Mouse (Mus musculus) kidney, adult 2 months (tissue): ENCODE measurements around the gene 1110032A03Rik. TPM values are rescaled to one million over a fixed set of nuclear protein-coding genes. Genes with fewer than 3 reads are reported as not detected.

ENCODE experiments used
- DNase-seq: peaks from one replicate; pipeline ENCODE4 v3.0.0; 2021
- H3K27ac ChIP-seq: fragments of 200-500 bp; 2 replicates; pipeline ENCODE4 v1.5.1; 2012; ENCODE audit warnings: low read depth, low read length, control low read depth, inconsistent platforms; ENCODE audit not compliant: insufficient read depth
- H3K27me3 ChIP-seq: fragments of 200-500 bp; replicated peaks from 2 replicates; pipeline ENCODE4 v1.6.1; 2012; ENCODE audit warnings: mild to moderate bottlenecking, moderate library complexity, low read length, inconsistent platforms; ENCODE audit not compliant: control insufficient read depth, insufficient read depth
- H3K36me3 ChIP-seq: fragments of 200-500 bp; 2 replicates; pipeline ENCODE4 v1.6.1; 2012; ENCODE audit warnings: mild to moderate bottlenecking, moderate library complexity, low read length, inconsistent platforms; ENCODE audit not compliant: control insufficient read depth, insufficient read depth
- H3K4me1 ChIP-seq: fragments of 200-500 bp; 2 replicates; pipeline ENCODE4 v1.6.1; 2011; ENCODE audit warnings: low read length; ENCODE audit not compliant: control insufficient read depth, insufficient read depth
- H3K4me3 ChIP-seq: fragments of 200-500 bp; 2 replicates; pipeline ENCODE4 v1.5.1; 2011; ENCODE audit warnings: mild to moderate bottlenecking, low read depth, low read length, control low read depth; ENCODE audit not compliant: insufficient read depth
- CTCF ChIP-seq: fragments of 200-500 bp; conservative IDR thresholded peaks from 2 replicates; pipeline ENCODE4 v1.5.1; 2011; ENCODE audit warnings: low read depth, mild to moderate bottlenecking, control low read depth, low read length, moderate library complexity, mixed read lengths; ENCODE audit not compliant: insufficient read depth, insufficient read length
- POLR2A ChIP-seq: fragments of 200-500 bp; IDR thresholded peaks from one replicate; pipeline ENCODE4 v1.6.1; 2011; ENCODE audit warnings: low read depth, low read length, control low read depth
- WGBS: fragments of 180-500 bp; shearing (Covaris S2); methylation state at CpG from one replicate; pipeline ENCODE4 v1.1.7; 2018; 5-methylcytosine and 5-hydroxymethylcytosine counted together
- polyA plus RNA-seq: library from polyadenylated mRNA; depleted of rRNA; stranded (reverse); fragments of >200 nt; gene quantifications from 2 replicates; pipeline ENCODE4 v1.2.3, GENCODE M21; 2012

1110032A03Rik gene
- polyA plus RNA-seq, 1 experiment, result 97.4 TPM

DNA sequence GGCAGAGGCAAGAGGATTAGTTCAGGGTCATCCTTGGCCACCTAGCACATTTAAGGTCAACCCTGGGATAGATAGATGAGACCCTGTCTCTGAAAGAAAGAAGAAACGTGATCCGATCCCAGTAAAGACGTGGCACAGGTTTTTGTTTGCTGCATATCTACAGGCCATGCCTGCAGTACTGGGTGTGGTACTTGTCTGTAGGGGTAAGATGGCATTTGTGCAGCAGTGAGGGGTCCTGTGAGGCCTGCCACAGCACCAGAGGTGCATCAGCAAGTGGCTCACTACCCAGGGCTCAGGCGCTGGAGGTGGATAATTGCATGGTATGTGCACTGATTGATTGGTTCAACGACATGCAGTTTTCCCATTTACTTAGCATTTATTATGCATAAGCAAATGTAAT lies 38.5 kb upstream of the 1110032A03Rik start:
- H3K36me3 ChIP-seq, result no peaks in the 10 kb centered on the region; the same call in 1 of the 2 replicates
- TF ChIP-seq POLR2A, result no peak
- no peak for TF ChIP-seq CTCF
- DNase-seq, result no peak
- 95% methylated on average over 5 of the region's 5 CpGs for WGBS
- no peak overlapping the region for H3K4me3 ChIP-seq
- H3K4me1 ChIP-seq, result no peaks in the 10 kb centered on the region
- H3K27ac ChIP-seq, result no peak overlapping the region
- H3K27me3 ChIP-seq, result no peaks in the 10 kb centered on the region

GRCm38 (mm10) chr9:50811746-50812145 lies 36.4 kb upstream of the 1110032A03Rik start:
- H3K27me3 ChIP-seq, result no peaks in the 10 kb centered on the region
- 90% methylated on average over 2 of the region's 2 CpGs for WGBS

GRCm38 (mm10) chr9:50811187-50811586 lies 35.9 kb upstream of the 1110032A03Rik start:
- no peak for DNase-seq
- TF ChIP-seq POLR2A (no peak), CTCF (no peak)
- Histone ChIP-seq H3K27ac (no peak overlapping the region), H3K4me1 (no peaks in the 10 kb centered on the region), H3K4me3 (no peak overlapping the region), H3K36me3 (no peaks in the 10 kb centered on the region; the same call in 1 of the 2 replicates), H3K27me3 (no peaks in the 10 kb centered on the region)
- WGBS, result 92% methylated on average over 7 of the region's 7 CpGs

More at GRCm38 (mm10) chr9:50811746-50812145, 36.4 kb upstream of the 1110032A03Rik start:
- TF ChIP-seq CTCF (no peak), POLR2A (no peak)
- H3K4me3 ChIP-seq, result no peak overlapping the region
- H3K4me1 ChIP-seq, result no peaks in the 10 kb centered on the region
- no peaks in the 10 kb centered on the region; the same call in 1 of the 2 replicates for H3K36me3 ChIP-seq
- DNase-seq, result no peak
- no peak overlapping the region for H3K27ac ChIP-seq

GRCm38 (mm10) chr9:50809146-50809545 lies 33.8 kb upstream of the 1110032A03Rik start:
- H3K4me1 ChIP-seq, result no peaks in the 10 kb centered on the region
- TF ChIP-seq POLR2A (no peak), CTCF (no peak)
- H3K27ac ChIP-seq, result no peak overlapping the region
- no peak for DNase-seq
- no peaks in the 10 kb centered on the region; the same call in 1 of the 2 replicates for H3K36me3 ChIP-seq
- 85% methylated on average over 13 of the region's 13 CpGs for WGBS
- no peaks in the 10 kb centered on the region for H3K27me3 ChIP-seq
- no peak overlapping the region for H3K4me3 ChIP-seq

- Histone ChIP-seq H3K4me3 (no peak overlapping the region), H3K36me3 (no peaks in the 10 kb centered on the region; the same call in 1 of the 2 replicates), H3K27me3 (no peaks in the 10 kb centered on the region), H3K4me1 (no peaks in the 10 kb centered on the region), H3K27ac (no peak overlapping the region)
- TF ChIP-seq POLR2A, result no peak
- no peak for TF ChIP-seq CTCF
- 59% methylated on average over 6 of the region's 6 CpGs for WGBS
- peak; percentile 63 for DNase-seq
These were observed 33.2 kb upstream of the 1110032A03Rik start for GRCm38 (mm10) chr9:50808471-50808870.

DNA sequence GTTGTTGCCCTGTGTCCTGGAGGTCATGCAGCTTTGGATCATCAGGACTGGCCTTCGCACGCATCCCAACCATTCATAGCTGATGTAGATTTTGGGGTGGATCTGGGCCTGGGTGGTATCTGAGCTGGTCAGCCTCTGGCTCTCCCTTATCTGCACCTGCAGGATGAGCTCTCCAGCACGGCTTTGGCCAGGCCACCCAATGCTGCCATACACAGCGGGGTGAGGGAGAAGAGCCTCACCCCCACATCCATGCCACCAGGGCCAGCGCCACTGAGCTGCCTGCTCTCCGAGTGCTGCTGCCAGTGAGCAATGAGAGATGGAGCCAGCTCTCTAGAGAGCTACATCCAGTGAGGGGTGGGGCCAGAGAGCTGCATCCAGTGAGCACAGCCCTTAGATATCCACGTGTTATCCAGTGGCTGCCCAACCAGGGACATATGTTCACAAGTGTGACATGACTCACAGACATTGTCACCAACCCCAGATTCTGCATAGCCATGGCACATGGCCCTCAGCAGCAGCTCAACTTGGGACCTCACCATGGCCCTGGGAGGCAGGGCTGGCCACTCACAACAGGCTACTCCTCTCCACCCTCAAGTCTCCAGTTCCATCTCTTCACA lies 27.8 kb upstream of the 1110032A03Rik start:
- no peak overlapping the region for H3K4me3 ChIP-seq
- no peaks in the 10 kb centered on the region for H3K27me3 ChIP-seq
- no peak overlapping the region for H3K27ac ChIP-seq
- no peaks in the 10 kb centered on the region for H3K4me1 ChIP-seq
- DNase-seq, result no peak
- TF ChIP-seq POLR2A, result no peak
- no peak for TF ChIP-seq CTCF
- H3K36me3 ChIP-seq, result no peaks in the 10 kb centered on the region
- 90% methylated on average over 7 of the region's 7 CpGs for WGBS

- WGBS, result 59% methylated on average over 2 of the region's 2 CpGs
- H3K36me3 ChIP-seq, result no peaks in the 10 kb centered on the region
- H3K4me1 ChIP-seq, result no peaks in the 10 kb centered on the region
- TF ChIP-seq CTCF (peak; percentile 87), POLR2A (no peak)
- no peaks in the 10 kb centered on the region for H3K27me3 ChIP-seq
- DNase-seq, result peak; percentile 64
- no peak overlapping the region for H3K4me3 ChIP-seq
- no peak overlapping the region for H3K27ac ChIP-seq
These were observed 25.7 kb upstream of the 1110032A03Rik start for GRCm38 (mm10) chr9:50800985-50801384.
